Mouse (Mus musculus): ENCODE results near the gene Mmp20. TPM values are rescaled to one million over a fixed set of nuclear protein-coding genes. Genes with fewer than 3 reads are reported as not detected.

Mmp20 gene
- polyA plus RNA-seq, 1 experiment from 2014 or later = not detected

DNA sequence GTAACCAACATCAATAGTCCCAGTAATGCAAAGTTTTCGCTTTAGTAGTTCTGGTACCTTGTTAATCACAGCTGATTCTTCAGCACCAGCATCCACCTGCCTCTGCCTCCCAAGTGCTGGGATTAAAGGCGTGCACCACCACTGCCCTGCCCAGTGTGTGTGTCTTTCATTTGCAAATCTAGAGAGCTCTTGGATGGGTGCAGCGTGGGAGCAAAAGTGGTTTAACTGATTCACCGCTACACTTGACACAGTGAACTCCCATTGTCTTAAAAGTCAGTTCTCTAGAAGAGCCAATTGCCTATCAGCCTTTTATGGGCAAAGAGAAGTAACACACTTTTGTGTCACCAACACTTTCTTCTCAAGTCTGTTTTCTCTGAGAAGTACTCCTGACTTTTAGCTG lies 83.2 kb downstream of the Mmp20 start:
- H3K4me3 ChIP-seq (ENCODE audit: low read depth, low read length) = no peak overlapping the region
- no peak overlapping the region for H3K27ac ChIP-seq (ENCODE audit: low read depth, low read length)
- no peaks in the 10 kb centered on the region for H3K4me1 ChIP-seq (replicated peaks; ENCODE audit: control insufficient read depth, insufficient read depth, low read length)
- no peak overlapping the region for H3K9ac ChIP-seq (ENCODE audit: low read depth, low read length)
- ATAC-seq (replicated peaks; ENCODE audit: low FRiP score) = no peak
- WGBS = 74% methylated on average over 4 of the region's 4 CpGs
- H3K9me3 ChIP-seq (ENCODE audit: control insufficient read depth, low read length) = no peaks in the 10 kb centered on the region
- no peaks in the 10 kb centered on the region for H3K36me3 ChIP-seq (ENCODE audit: control insufficient read depth, insufficient read depth, low read length)
- DNase-seq (ENCODE audit: low spot score) = no peak
- no peaks in the 10 kb centered on the region for H3K27me3 ChIP-seq (replicated peaks; ENCODE audit: control insufficient read depth, insufficient read depth, low read length)
- no peak overlapping the region for H3K4me2 ChIP-seq

DNA sequence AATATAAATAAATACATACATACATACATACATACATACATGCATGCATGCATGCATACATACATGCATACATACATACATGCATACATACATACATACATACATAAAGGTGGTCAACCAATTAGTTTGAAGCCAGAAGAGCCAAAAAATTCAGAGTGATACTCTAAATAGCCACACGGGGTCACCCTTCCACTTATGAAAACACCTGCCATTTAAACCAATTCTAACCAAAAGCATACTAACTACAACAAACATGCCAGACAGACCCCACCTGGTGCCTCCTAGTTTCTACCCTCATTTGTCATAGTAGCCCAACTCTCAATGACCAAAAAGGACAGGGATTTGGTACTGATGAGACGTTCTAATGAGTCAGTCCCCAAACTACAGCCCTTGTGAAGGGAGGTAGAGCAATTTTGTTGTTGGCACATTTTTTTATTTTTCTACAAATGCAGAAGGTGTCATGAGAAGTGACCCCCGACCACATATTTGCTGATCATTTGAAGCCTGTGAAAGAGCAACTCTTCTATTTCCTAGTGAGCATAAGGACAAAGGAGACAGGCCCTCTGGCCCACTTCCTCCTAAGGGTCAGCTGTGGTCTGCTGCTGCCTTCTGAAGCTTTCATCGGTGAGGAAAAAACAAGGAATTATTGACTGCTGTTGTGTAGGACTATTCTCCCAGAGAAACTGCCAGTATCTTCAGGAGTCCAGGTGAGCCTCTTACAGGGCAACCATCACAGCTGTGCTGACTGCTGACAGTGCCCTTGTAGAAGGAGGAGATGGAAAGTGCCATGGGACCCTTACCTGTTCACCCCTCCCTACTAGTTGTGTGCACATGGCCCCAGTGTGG lies 86.3 kb downstream of the Mmp20 start:
- Histone ChIP-seq H3K27me3 (replicated peaks; ENCODE audit: control insufficient read depth, insufficient read depth, low read length) (no peaks in the 10 kb centered on the region), H3K4me1 (replicated peaks; ENCODE audit: control insufficient read depth, insufficient read depth, low read length) (no peaks in the 10 kb centered on the region), H3K36me3 (ENCODE audit: control insufficient read depth, insufficient read depth, low read length) (no peaks in the 10 kb centered on the region), H3K9me3 (ENCODE audit: control insufficient read depth, low read length) (no peaks in the 10 kb centered on the region), H3K4me3 (ENCODE audit: low read depth, low read length) (no peak overlapping the region), H3K9ac (ENCODE audit: low read depth, low read length) (no peak overlapping the region), H3K27ac (ENCODE audit: low read depth, low read length) (no peak overlapping the region), H3K4me2 (no peak overlapping the region)
- DNase-seq (ENCODE audit: low spot score) = no peak
- WGBS = 28% methylated on average over 4 of the region's 4 CpGs
- ATAC-seq (replicated peaks; ENCODE audit: low FRiP score) = no peak; the same call in 1 of the 2 replicates

DNA sequence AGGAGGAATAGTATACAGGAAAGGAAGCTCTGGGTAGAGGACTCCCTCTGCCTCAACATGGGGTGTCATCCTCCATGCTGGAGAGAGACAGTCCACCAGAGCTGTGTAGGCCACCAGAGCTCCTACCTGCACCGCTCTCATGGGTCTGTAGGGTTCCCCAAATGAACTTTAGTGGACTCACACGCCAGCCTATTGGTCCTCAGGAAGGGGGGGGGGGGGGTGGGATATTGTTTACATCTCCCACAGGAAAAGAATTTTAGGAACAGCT lies 86.8 kb downstream of the Mmp20 start:
- WGBS = 79% methylated on average over 2 of the region's 2 CpGs
- Histone ChIP-seq H3K4me3 (ENCODE audit: low read depth, low read length) (no peak overlapping the region), H3K4me2 (no peak overlapping the region), H3K27me3 (replicated peaks; ENCODE audit: control insufficient read depth, insufficient read depth, low read length) (no peaks in the 10 kb centered on the region), H3K4me1 (replicated peaks; ENCODE audit: control insufficient read depth, insufficient read depth, low read length) (no peaks in the 10 kb centered on the region), H3K27ac (ENCODE audit: low read depth, low read length) (no peak overlapping the region), H3K36me3 (ENCODE audit: control insufficient read depth, insufficient read depth, low read length) (no peaks in the 10 kb centered on the region), H3K9me3 (ENCODE audit: control insufficient read depth, low read length) (no peaks in the 10 kb centered on the region), H3K9ac (ENCODE audit: low read depth, low read length) (no peak overlapping the region)
- ATAC-seq (replicated peaks; ENCODE audit: low FRiP score) (no peak), DNase-seq (ENCODE audit: low spot score) (no peak)

DNA sequence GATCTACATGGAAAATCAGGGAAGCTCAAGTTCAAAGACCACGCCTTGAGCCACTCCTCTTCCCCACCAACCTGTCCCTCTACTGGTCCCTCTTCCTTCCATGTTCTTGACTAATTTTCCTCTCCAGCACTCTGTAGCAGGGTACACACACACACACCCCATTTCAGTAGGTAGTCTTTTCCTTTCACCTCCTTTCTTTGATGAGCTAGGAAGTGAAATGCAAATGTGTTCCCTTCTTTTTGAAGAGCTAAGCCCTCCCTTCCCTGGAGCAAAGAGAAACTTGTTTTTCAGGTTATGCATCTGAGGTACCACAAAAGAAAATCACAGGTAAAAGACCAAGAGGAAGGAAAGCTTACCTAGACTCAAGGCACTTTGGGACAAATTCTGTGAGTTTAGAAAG lies 93.5 kb downstream of the Mmp20 start:
- no peak overlapping the region for H3K27ac ChIP-seq (ENCODE audit: low read depth, low read length)
- H3K9me3 ChIP-seq (ENCODE audit: control insufficient read depth, low read length) = no peaks in the 10 kb centered on the region
- ATAC-seq (replicated peaks; ENCODE audit: low FRiP score) (no peak), DNase-seq (ENCODE audit: low spot score) (no peak)
- no peaks in the 10 kb centered on the region for H3K36me3 ChIP-seq (ENCODE audit: control insufficient read depth, insufficient read depth, low read length)
- no peak overlapping the region for H3K9ac ChIP-seq (ENCODE audit: low read depth, low read length)
- no peak overlapping the region for H3K4me2 ChIP-seq
- no peaks in the 10 kb centered on the region for H3K27me3 ChIP-seq (replicated peaks; ENCODE audit: control insufficient read depth, insufficient read depth, low read length)
- 89% methylated on average over 1 of the region's 1 CpGs for WGBS
- no peak overlapping the region for H3K4me3 ChIP-seq (ENCODE audit: low read depth, low read length)
- H3K4me1 ChIP-seq (replicated peaks; ENCODE audit: control insufficient read depth, insufficient read depth, low read length) = no peaks in the 10 kb centered on the region

Other genes with a start within 250 kb of the Mmp20 start
- not detected in 2 replicates for gene Mmp1b, start 240.2 kb upstream of the Mmp20 start, polyA plus RNA-seq (2014; fragmentation: Nextera tagmentation; extraction: Ambion mirVana)
- not detected in 2 replicates for gene Mmp3, start 182.4 kb upstream of the Mmp20 start, polyA plus RNA-seq (2014; fragmentation: Nextera tagmentation; extraction: Ambion mirVana)
- gene Mmp10, start 125.9 kb upstream of the Mmp20 start, polyA plus RNA-seq (2014; fragmentation: Nextera tagmentation; extraction: Ambion mirVana) = not detected in 2 replicates
- 0.48 and 0.61 TPM in 2 replicates for gene Mmp8, start 69.8 kb upstream of the Mmp20 start, polyA plus RNA-seq (2014; fragmentation: Nextera tagmentation; extraction: Ambion mirVana)
- gene Mmp27, start 56.8 kb upstream of the Mmp20 start, polyA plus RNA-seq (2014; fragmentation: Nextera tagmentation; extraction: Ambion mirVana) = not detected in 2 replicates
- gene Mmp7, start 63.9 kb downstream of the Mmp20 start, polyA plus RNA-seq (2014; fragmentation: Nextera tagmentation; extraction: Ambion mirVana) = not detected in 2 replicates
- 87.8 and 98.4 TPM in 2 replicates for gene Tmem123, start 135.8 kb downstream of the Mmp20 start, polyA plus RNA-seq (2014; fragmentation: Nextera tagmentation; extraction: Ambion mirVana)
- 26.6 and 28.1 TPM in 2 replicates for gene Birc2, start 208.8 kb downstream of the Mmp20 start, polyA plus RNA-seq (2014; fragmentation: Nextera tagmentation; extraction: Ambion mirVana)
- 8.9 and 10.5 TPM in 2 replicates for gene Birc3, start 245.0 kb downstream of the Mmp20 start, polyA plus RNA-seq (2014; fragmentation: Nextera tagmentation; extraction: Ambion mirVana)